Mouse (Mus musculus) granulocyte monocyte progenitor cell, adult 5-6 weeks (primary cell): ENCODE measurements around the gene Ctnnd2. TPM values are rescaled to one million over a fixed set of nuclear protein-coding genes. Genes with fewer than 3 reads are reported as not detected.
"Not testable (repeated sequence)": the region's sequence is repeated elsewhere in the genome, so short reads cannot be mapped to it uniquely, and the experiment has no call there.

Experiments used
- ATAC-seq: replicated peaks from 2 replicates; pipeline ENCODE4 v1.8.0; 2016; ENCODE audit warnings: mild to moderate bottlenecking, moderate TSS enrichment, inconsistent platforms; ENCODE audit not compliant: poor library complexity, severe bottlenecking
- total RNA-seq, 2 experiments: library from RNA; stranded (forward) in 1 of 2; stranded (reverse) in 1 of 2; fragments of 200-712, 200-1000 nt in 1 of 2; fragments of >200 nt in 1 of 2; fragmentation: Nextera tagmentation in 1 of 2; gene quantifications; 2 replicates each; pipeline ENCODE4 v1.2.3; 2014 to 2017

Gene Ctnnd2
- total RNA-seq (2014; fragmentation: Nextera tagmentation) (not detected in 2 replicates), total RNA-seq (2017) (not detected in 2 replicates)

GRCm38 (mm10) chr15:30172391-30173281, at the start of gene Ctnnd2:
TSS of gene Ctnnd2 (plus strand) at chr15:30172593.
- peak; percentile 59 for ATAC-seq

DNA sequence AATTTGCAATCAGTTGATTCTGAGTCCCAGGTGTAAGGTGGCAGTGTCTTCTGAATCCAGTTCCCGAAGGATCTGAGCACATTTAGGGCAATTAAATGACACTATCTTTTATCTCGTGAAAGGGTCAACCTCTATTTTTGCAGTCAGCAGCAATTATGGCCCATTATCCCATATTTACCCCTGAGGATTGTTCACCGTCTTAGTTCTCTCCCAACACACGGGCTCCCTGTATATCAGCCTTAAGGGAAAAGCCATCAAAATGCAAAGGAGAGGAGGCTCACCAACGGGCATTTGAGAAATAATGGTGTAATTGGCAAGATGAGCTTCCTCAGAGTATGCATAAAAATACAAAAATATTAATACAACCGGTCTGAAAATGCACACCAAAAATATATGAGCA, 41.7 kb upstream of the Ctnnd2 start:
- no peak for ATAC-seq

DNA sequence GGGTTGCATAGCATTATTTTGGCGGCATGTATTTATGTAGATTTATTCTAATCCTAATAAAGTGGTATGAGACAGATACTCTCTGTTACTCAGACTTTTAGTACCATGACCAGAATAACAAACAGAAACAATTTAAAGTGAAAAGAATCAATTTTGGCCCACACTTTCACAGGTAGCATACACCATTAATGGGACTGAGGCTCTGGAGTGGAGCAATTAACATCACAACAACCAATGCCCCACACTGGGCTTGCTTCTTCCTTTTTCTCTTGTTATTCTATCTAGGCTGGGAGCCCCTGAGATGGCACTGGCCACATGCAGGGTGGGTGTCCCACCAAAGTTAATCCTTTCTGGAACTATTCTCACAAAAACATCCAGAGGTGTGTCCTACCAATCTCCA, 32.8 kb upstream of the Ctnnd2 start:
- not testable (repeated sequence) for ATAC-seq

- ATAC-seq, result no peak
Measured at GRCm38 (mm10) chr15:30145413-30145812, 27.0 kb upstream of the Ctnnd2 start.

DNA sequence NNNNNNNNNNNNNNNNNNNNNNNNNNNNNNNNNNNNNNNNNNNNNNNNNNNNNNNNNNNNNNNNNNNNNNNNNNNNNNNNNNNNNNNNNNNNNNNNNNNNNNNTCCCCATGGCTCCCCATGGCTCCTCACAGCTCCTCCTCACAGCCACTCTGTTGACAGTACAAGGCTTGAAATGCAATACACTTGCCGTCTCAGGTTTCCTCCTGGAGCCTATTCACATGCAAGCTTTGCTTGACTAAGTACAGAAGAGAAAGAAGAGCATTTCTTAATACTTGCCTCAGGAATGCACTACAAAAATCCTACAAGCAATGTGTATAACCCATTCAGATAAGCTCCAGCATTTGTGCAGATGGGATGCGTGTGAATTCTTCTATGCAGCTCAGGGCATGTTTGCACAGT, 20.2 kb upstream of the Ctnnd2 start:
- ATAC-seq, result no peak

DNA sequence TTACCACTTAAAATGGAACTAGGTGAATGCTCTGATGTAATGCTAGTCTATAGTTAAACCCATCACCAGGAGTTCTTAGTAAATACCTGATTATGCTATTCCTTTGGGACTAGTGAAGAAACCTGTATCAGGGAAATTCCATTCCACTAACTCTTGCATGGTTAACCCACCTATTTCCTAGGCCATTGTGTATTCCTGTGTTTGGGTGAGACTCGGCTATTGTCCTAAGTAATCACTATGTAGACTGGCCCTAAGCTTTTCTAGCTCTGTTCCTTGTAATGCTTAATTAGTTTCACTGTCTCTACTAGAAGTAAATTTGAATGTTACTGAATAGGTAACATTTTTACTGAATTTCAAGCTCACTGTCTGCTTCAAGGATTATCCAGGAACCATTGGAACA, 14.4 kb upstream of the Ctnnd2 start:
- no peak for ATAC-seq

- no peak for ATAC-seq
Measured at GRCm38 (mm10) chr15:30170031-30170430, 2.4 kb upstream of the Ctnnd2 start.

DNA sequence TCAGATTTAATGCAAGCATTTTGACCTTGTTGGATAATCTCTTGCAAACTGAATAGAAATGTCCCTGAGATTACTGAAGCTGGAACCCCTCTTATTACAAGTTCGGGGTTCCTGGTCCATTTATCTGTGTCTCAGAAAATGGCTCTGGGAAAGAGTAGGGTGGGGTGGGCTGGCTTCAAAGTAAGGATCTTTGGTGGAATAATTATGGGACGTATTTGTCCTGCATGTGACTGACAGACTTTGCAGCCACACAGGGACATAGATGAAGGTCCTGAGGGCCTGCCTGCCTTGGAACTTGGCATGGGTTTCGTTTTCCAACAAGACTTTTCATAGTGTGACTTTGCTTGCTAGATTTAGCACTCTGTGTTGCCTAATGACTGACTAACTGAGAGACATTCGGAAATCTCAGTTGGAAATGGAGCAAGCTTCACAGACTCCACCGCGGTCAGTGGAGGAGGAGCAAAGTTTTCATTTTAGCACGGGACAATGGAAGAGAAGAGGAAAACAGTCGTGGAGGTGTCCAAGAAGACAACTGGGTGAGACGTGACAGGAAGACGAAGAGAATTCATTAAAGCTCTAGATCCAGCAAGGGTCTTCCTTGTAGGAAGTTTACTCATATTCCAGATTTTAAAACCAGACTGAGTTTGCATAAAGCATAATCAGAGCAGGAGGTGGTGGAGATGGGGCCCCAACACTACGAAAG, 749 bp upstream of the Ctnnd2 start:
- ATAC-seq, result no peak

GRCm38 (mm10) chr15:30173370-30173941, 1.1 kb downstream of the Ctnnd2 start:
- no peak; the same call in 1 of the 2 replicates for ATAC-seq

GRCm38 (mm10) chr15:30174321-30174720, 1.9 kb downstream of the Ctnnd2 start:
- ATAC-seq, result no peak

DNA sequence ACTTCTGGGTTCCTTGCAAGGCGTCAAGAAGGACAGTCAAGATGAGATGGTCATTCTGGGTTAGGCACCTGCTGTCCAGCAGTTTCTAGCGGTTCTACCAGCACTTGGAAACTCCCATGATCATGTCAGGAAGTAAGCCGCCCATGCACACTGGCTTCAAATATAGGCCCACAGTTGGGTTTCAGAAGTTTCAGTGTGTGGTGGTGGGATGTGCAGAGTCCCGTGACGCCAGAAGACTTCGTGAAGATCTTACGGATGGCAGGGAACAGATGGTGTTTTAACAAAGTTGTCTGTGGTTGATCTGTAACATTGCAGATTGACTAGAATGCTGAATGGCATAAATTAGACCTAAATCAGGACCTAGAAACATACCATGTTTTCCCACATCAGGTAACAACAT, 11.6 kb downstream of the Ctnnd2 start:
- ATAC-seq, result no peak

DNA sequence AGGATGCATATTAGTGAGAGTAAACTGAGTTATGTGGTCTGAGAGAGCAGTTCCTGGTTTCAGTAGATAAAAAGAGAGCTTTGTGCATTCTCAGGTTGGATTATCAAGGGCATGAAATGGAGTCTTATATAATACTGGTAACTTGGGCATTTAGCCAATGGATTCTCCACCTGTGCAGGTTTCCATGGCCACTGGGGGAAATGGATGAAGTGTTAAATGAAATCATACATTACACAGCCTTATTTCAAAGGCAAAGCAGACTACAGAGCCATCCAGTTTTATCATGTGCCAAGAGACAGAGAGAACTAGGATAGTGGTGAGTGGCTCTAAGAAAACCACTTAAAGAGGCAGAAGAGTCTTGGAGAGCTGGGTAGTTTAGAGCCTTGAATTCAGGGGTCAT, 18.5 kb downstream of the Ctnnd2 start:
- ATAC-seq, result no peak

GRCm38 (mm10) chr15:30191931-30192668, 19.7 kb downstream of the Ctnnd2 start:
- ATAC-seq, result no peak

DNA sequence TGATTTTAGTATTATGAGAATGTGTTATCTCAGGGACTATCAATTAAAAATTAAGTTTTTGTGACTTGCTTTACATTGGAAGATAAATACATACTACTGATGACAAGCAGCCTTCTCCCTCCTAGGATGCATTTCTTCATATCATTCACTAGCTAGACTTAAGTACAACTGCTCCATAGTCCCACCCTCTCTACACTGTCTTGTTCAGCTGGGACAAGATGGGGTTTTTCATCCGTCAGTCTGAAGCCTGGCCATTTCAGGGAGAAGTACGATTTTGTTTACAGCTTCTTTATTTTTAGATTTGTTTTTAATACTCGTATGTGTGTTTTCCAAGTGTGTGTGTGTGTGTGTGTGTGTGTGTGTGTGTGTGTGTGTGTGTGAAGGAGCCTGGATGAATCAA, 26.0 kb downstream of the Ctnnd2 start:
- ATAC-seq, result no peak

GRCm38 (mm10) chr15:30199785-30200184, 27.4 kb downstream of the Ctnnd2 start:
- ATAC-seq, result no peak

- ATAC-seq, result no peak
Measured at GRCm38 (mm10) chr15:30201211-30201610, 28.8 kb downstream of the Ctnnd2 start.

- no peak for ATAC-seq
Measured at GRCm38 (mm10) chr15:30201617-30202016, 29.2 kb downstream of the Ctnnd2 start.

DNA sequence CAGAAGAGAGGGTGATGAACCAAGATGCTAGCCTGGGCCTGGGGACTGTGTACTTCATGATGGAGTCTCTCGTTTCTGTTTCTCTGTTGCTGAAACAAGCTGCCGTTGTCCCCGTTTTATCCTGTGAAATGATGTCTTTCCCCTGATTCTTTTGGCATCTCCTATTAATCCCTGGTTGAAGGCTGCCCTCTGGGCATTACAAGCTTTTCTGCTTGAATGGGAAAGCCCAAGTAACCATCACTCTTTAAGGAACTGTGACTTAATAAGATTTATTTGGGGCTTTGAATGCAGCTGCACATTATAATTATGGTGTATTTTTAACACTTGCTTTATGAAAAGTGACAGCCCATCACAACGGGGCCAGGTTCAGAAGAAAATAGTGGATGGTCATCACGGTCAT, 40.4 kb downstream of the Ctnnd2 start:
- no peak for ATAC-seq

- no peak for ATAC-seq
Measured at GRCm38 (mm10) chr15:30215871-30216270, 43.5 kb downstream of the Ctnnd2 start.

DNA sequence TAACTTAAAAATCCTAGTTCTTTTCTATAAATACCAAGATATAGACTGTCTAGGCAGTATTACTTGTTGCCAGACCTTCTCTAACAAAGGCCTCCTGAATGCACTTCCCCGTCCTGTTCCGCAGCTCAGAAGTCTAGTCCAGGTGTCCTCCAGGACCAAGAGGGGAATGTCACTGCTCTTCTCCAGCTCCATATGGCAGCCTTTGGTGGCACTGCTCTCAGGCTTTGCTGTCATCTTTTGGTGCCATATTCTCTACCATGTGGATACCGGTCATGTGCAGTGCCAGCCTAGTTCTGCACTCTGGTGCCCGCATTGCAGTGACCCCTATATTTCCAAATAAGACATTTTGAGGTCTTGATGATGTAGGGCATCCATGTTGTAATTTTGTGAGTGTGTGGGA, 56.7 kb downstream of the Ctnnd2 start:
- ATAC-seq, result no peak
